Comparison of ENCODE assay signal across 17 mouse cellular contexts in the genomic region with DNA sequence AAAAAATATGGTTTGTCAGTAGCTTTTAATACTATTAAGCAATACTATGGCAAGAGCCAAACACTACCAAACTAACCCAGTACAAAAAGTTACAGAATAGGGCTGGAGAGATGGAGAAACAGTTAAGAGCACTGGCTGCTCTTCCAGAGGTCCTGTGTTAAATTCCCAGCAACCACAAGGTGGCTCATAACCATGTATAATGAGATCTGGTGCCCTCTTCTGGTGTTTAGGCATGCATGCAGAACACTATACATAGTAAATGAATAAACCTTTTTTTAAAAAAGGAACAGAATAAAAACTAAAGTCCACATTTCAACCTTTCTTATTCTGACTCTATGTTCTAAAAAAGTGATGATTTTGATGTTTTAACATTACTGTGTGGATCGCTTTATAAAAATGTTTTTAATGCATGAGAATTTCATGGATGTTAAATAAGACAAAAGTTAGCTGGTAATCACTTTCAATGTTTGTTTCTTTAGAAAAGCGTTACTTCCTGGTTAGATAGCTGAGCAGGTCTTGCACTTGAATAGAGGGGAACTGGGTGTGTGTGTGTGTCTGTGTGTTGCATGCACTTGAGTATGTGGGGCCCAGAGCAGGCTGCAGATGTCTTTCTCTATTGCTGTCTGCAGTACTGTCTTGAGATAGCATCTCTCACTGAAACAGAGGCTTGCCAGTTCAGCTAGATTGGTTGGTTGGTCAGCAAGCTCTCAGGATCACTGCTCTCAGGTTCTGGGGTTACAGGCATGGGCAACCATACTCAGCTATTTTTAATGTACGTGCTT. TPM values are rescaled to one million over a fixed set of nuclear protein-coding genes. Genes with fewer than 3 reads are reported as not detected.
DNase-seq lines count a peak whose midpoint lies in the region; ATAC-seq and TF ChIP-seq lines count a peak whose summit lies in the region.
"Had no signal": no experiment of that assay in that cellular context is flagged by ENCODE, and none has a peak within 500 bp of the region (broad histone marks: within the 10 kb centered on the region; RNA-seq: fewer than 3 reads in every experiment).

No protein-coding gene starts in this region.

- H3K9me3 ChIP-seq in intestine, postnatal 0 days (ENCODE audit: control insufficient read depth) = no peaks in the 10 kb centered on the region
- H3K9me3 ChIP-seq in intestine, embryonic 15.5 days = no peaks in the 10 kb centered on the region
- H3K9me3 ChIP-seq: kidney, embryonic 15.5 days; limb, embryonic 15.5 days had no signal

- no peak overlapping the region for H3K4me3 ChIP-seq in intestine, postnatal 0 days (ENCODE audit: low read depth, low read length)
- H3K4me3 ChIP-seq in intestine, embryonic 15.5 days (replicated peaks) = no peak overlapping the region
- H3K4me3 ChIP-seq: forebrain, embryonic 10.5 days; kidney, embryonic 15.5 days; limb, embryonic 15.5 days; myocyte had no signal

- no peak overlapping the region for H3K4me2 ChIP-seq in intestine, postnatal 0 days (replicated peaks; ENCODE audit: low read depth)
- no peak overlapping the region for H3K4me2 ChIP-seq in intestine, embryonic 15.5 days (replicated peaks)
- H3K4me2 ChIP-seq: kidney, embryonic 15.5 days; limb, embryonic 15.5 days had no signal

- H3K27me3 ChIP-seq in intestine, postnatal 0 days (replicated peaks; ENCODE audit: control insufficient read depth, insufficient read depth, low read length) = no peaks in the 10 kb centered on the region
- H3K27me3 ChIP-seq in intestine, embryonic 15.5 days (replicated peaks) = no peaks in the 10 kb centered on the region
- H3K27me3 ChIP-seq: kidney, embryonic 15.5 days; limb, embryonic 15.5 days had no signal

- 88% methylated on average over 3 of the region's 3 CpGs for WGBS in intestine, postnatal 0 days
- WGBS in intestine, embryonic 15.5 days = 93% methylated on average over 3 of the region's 3 CpGs

- no peak for ATAC-seq in intestine, postnatal 0 days
- ATAC-seq in intestine, embryonic 15.5 days = no peak
- ATAC-seq: hindbrain, embryonic 16.5 days had no signal

- TF ChIP-seq CTCF in intestine, postnatal 0 days (IDR thresholded peaks at IDR 0.05; ENCODE audit: low read depth) = peak; percentile 40; the same call in 1 of the 2 replicates

- no peaks in the 10 kb centered on the region for H3K4me1 ChIP-seq in intestine, postnatal 0 days (replicated peaks; ENCODE audit: control insufficient read depth, insufficient read depth, low read length)
- 0 out of 2 replicates have a peak, but pooled peaks cover 4% of the 10 kb centered on the region for H3K4me1 ChIP-seq in intestine, embryonic 15.5 days (replicated peaks)
- H3K4me1 ChIP-seq: forebrain, embryonic 10.5 days; kidney, embryonic 15.5 days had no signal

- no peak overlapping the region for H3K27ac ChIP-seq in intestine, postnatal 0 days (ENCODE audit: low read depth, low read length)
- H3K27ac ChIP-seq in intestine, embryonic 15.5 days = no peak overlapping the region
- H3K27ac ChIP-seq: forebrain, embryonic 10.5 days; kidney, embryonic 15.5 days; limb, embryonic 15.5 days had no signal

- H3K36me3 ChIP-seq in intestine, postnatal 0 days (ENCODE audit: control insufficient read depth, insufficient read depth) = no peaks in the 10 kb centered on the region
- H3K36me3 ChIP-seq in intestine, embryonic 15.5 days = no peaks in the 10 kb centered on the region
- H3K36me3 ChIP-seq: limb, embryonic 15.5 days had no signal

- DNase-seq in 3T3-L1 (ENCODE audit: low read depth, low spot score) (peak; percentile 28), ES-CJ7 (ENCODE audit: low read depth, low spot score) (peak; percentile 53)
- DNase-seq in induced T-regulatory cell, adult 2 months (ENCODE audit: low read depth) = peak; percentile 25
- DNase-seq in frontal cortex, postnatal 36 days (ENCODE audit: low spot score in 2 of 2) = no peak
- no peak for DNase-seq in neural tube, embryonic 10.5 days (ENCODE audit: extremely low spot score, low spot score)
- DNase-seq: adrenal gland, adult 2 months; cerebellum, adult 2 months; heart, postnatal 14 days; lung, postnatal 10 days; thymus, postnatal 4 days had no signal

- H3K9ac ChIP-seq in intestine, postnatal 0 days (ENCODE audit: low read depth, low read length) = no peak overlapping the region
- H3K9ac ChIP-seq in intestine, embryonic 15.5 days = no peak overlapping the region
- H3K9ac ChIP-seq: kidney, embryonic 15.5 days; limb, embryonic 15.5 days had no signal

RNA-seq across cellular contexts. Expression of gene Ankmy2, which starts 10.5 kb away (rescaled TPM):
- 25.8 and 26.6 TPM in 2 replicates for polyA plus RNA-seq in intestine, postnatal 0 days (2015; fragmentation: Nextera tagmentation; extraction: Ambion mirVana)
- 35.9 and 37.6 TPM in 2 replicates for polyA plus RNA-seq in intestine, embryonic 15.5 days (2015; fragmentation: Nextera tagmentation; extraction: Ambion mirVana)

RNA-seq across cellular contexts. Expression of gene Bzw2, which starts 11.5 kb away (rescaled TPM):
- 71.9 and 75.3 TPM in 2 replicates for polyA plus RNA-seq in intestine, postnatal 0 days (2015; fragmentation: Nextera tagmentation; extraction: Ambion mirVana)
- 185 and 204 TPM in 2 replicates for polyA plus RNA-seq in intestine, embryonic 15.5 days (2015; fragmentation: Nextera tagmentation; extraction: Ambion mirVana)

Comparison
In these comparisons a context has a peak if more than half of its experiments do, and no peak if none do; other contexts are left out.
1. DNase-seq: peak in 3T3-L1 (single experiment), ES-CJ7 (single experiment) and induced T-regulatory cell, adult 2 months (single experiment); none in frontal cortex, postnatal 36 days (0 of 2) and neural tube, embryonic 10.5 days (single experiment).